Mouse (Mus musculus): ENCODE data around the gene Cyth1. TPM values are rescaled to one million over a fixed set of nuclear protein-coding genes. Genes with fewer than 3 reads are reported as not detected.

Cyth1 gene
- polyA plus RNA-seq, 1 experiment from 2014 or later, result 34.6 TPM

- Histone ChIP-seq H3K36me3 (no peaks in the 10 kb centered on the region), H3K27me3 (no peaks in the 10 kb centered on the region), H3K4me3 (no peak overlapping the region), H3K27ac (replicated peaks) (no peak overlapping the region), H3K4me2 (replicated peaks) (no peak overlapping the region), H3K9ac (replicated peaks) (no peak overlapping the region), H3K9me3 (no peaks in the 10 kb centered on the region), H3K4me1 (peaks cover 20% of the 10 kb centered on the region)
- ATAC-seq (replicated peaks), result no peak
- 81% methylated on average over 5 of the region's 5 CpGs for WGBS
Measured at GRCm38 (mm10) chr11:118215928-118216458, 32.4 kb downstream of the Cyth1 start.

DNA sequence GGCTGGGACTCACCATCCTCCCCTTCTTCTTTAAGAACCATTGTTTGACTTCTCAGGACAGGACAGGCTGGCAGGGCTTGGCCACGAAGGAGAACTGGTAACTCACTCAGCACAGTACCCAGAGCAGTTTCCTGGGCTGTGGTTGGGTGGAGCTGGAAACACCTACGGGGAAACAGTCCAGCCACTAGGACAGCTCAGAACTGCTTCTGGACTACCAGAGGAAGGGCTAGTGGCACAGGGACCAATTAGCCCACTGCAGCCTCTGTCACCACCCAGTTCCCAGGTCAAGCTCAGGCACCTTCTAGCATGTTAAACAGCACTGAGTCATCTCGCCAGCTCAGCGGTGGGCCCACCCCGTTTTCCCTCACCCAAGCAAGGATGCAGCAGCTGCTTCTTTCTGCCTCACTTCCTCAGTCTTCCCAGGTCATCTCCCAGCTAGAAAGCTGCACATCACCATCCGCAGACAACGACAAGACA lies 35.7 kb downstream of the Cyth1 start:
- Histone ChIP-seq H3K27me3 (no peaks in the 10 kb centered on the region), H3K27ac (replicated peaks) (peak overlapping the region; percentile 71; the same call in 1 of the 2 replicates), H3K4me2 (replicated peaks) (no peak overlapping the region), H3K4me3 (no peak overlapping the region), H3K36me3 (no peaks in the 10 kb centered on the region), H3K9me3 (no peaks in the 10 kb centered on the region), H3K4me1 (peaks cover 50% of the 10 kb centered on the region), H3K9ac (replicated peaks) (no peak overlapping the region)
- 72% methylated on average over 7 of the region's 7 CpGs for WGBS
- ATAC-seq (replicated peaks), result no peak

DNA sequence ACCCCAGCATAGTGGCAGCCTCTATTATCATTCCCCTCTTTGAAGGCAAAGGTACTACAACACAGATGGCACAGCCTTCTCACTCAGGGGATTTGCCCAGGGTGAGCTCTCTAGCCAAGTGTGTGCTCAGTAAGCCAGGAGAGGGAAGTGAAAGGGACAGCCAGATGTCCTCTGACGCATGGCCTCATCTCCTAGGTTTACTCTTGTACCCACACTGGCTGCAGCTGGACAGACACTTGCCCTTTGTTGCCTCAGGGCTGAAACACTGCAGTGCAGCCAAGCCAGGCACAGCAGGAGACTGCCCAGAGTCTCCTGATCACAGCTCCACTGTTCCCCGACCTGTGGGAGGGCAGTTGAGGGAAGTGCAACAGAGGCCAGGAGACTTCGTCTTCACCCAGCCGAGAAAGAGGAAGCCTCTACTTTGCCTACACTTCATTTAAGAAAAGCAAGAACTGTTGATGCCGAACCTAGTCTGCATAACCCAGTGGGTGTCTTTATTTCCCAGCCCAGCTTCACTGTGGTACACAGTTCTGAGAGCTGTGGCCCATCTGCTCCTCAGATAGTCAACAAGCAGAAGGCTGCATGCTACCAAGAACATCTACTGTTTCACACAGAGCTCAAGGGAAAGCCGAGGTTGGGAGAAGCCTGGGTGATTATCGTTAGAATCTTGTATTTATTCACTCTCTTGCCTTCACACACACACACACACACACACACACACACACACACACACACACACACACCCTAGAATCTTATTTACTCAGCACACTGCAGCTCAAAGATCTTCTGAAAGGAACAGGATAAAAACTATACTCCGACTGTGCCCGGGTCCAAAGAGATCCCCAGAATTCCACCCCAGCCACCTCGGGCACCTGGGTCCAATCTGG lies 36.4 kb downstream of the Cyth1 start:
- no peaks in the 10 kb centered on the region for H3K36me3 ChIP-seq
- peak; percentile 41; the same call in 1 of the 2 replicates for ATAC-seq (replicated peaks)
- H3K27me3 ChIP-seq, result no peaks in the 10 kb centered on the region
- no peaks in the 10 kb centered on the region for H3K9me3 ChIP-seq
- peak overlapping the region; percentile 71 for H3K27ac ChIP-seq (replicated peaks)
- no peak overlapping the region for H3K4me3 ChIP-seq
- H3K4me1 ChIP-seq, result peaks cover 50% of the 10 kb centered on the region
- 42% methylated on average over 10 of the region's 10 CpGs for WGBS
- no peak overlapping the region for H3K9ac ChIP-seq (replicated peaks)
- no peak overlapping the region for H3K4me2 ChIP-seq (replicated peaks)

GRCm38 (mm10) chr11:118210962-118211361 lies 37.4 kb downstream of the Cyth1 start:
- H3K36me3 ChIP-seq, result no peaks in the 10 kb centered on the region
- H3K4me2 ChIP-seq (replicated peaks), result no peak overlapping the region
- no peak for ATAC-seq (replicated peaks)
- peak overlapping the region; percentile 71 for H3K27ac ChIP-seq (replicated peaks)
- peaks cover 50% of the 10 kb centered on the region for H3K4me1 ChIP-seq
- no peak overlapping the region for H3K4me3 ChIP-seq
- H3K9ac ChIP-seq (replicated peaks), result no peak overlapping the region
- H3K27me3 ChIP-seq, result no peaks in the 10 kb centered on the region
- 88% methylated on average over 5 of the region's 5 CpGs for WGBS
- no peaks in the 10 kb centered on the region for H3K9me3 ChIP-seq

DNA sequence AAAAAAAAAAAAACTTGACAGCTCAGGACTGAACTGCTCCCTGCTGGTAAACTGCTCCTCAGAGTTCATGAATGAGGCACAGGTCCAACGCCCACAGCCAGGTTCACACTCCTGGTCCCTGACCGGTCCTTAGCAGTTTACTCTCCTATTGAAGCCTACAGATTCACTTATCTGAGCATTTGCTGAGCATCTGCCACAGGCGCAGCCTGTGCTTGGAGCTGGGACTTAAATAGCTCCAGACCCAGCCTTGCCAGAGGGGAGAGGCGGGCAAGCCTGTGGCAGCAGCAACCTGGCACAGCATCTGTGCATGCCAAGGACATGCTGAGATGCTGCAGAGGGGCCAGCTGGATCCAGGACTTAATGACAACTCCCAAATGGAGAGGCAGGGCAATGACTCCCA lies 38.3 kb downstream of the Cyth1 start:
- no peak overlapping the region for H3K9ac ChIP-seq (replicated peaks)
- H3K27me3 ChIP-seq, result no peaks in the 10 kb centered on the region
- no peak for ATAC-seq (replicated peaks)
- H3K9me3 ChIP-seq, result no peaks in the 10 kb centered on the region
- no peaks in the 10 kb centered on the region for H3K36me3 ChIP-seq
- H3K4me1 ChIP-seq, result peaks cover 50% of the 10 kb centered on the region
- H3K27ac ChIP-seq (replicated peaks), result peak overlapping the region; percentile 71
- no peak overlapping the region for H3K4me3 ChIP-seq
- 55% methylated on average over 4 of the region's 4 CpGs for WGBS
- H3K4me2 ChIP-seq (replicated peaks), result no peak overlapping the region

DNA sequence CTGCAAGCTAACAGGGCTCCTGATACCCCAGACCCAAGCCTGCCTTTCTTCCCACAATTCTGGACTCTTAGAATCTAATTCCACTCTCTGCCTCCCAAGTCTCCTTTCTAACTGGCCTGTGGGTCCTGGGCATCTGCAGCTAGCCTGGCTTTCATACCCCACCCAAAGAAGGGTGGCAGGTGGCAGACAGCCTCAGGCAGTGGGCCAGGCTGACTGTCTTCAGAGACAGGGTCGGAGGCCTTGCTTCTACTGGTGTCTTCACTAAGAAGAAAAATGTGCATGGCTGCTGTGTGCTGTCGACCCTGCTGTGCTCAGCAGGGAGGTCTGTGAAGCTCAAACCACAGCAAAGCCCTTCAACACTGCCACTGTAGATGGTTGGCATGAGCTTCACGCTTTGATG lies 39.0 kb downstream of the Cyth1 start:
- H3K9me3 ChIP-seq, result no peaks in the 10 kb centered on the region
- H3K27ac ChIP-seq (replicated peaks), result peak overlapping the region; percentile 71
- H3K4me3 ChIP-seq, result no peak overlapping the region
- no peaks in the 10 kb centered on the region for H3K27me3 ChIP-seq
- ATAC-seq (replicated peaks), result no peak
- no peaks in the 10 kb centered on the region for H3K36me3 ChIP-seq
- peak overlapping the region; percentile 8; the same call in 1 of the 2 replicates for H3K9ac ChIP-seq (replicated peaks)
- peaks cover 50% of the 10 kb centered on the region for H3K4me1 ChIP-seq
- 58% methylated on average over 3 of the region's 3 CpGs for WGBS
- H3K4me2 ChIP-seq (replicated peaks), result no peak overlapping the region

GRCm38 (mm10) chr11:118208672-118209272 lies 39.6 kb downstream of the Cyth1 start:
- H3K9ac ChIP-seq (replicated peaks), result no peak overlapping the region
- no peaks in the 10 kb centered on the region for H3K9me3 ChIP-seq
- H3K36me3 ChIP-seq, result no peaks in the 10 kb centered on the region
- ATAC-seq (replicated peaks), result no peak
- H3K27me3 ChIP-seq, result no peaks in the 10 kb centered on the region
- H3K4me1 ChIP-seq, result peaks cover 50% of the 10 kb centered on the region
- H3K27ac ChIP-seq (replicated peaks), result peak overlapping the region; percentile 40; the same call in 1 of the 2 replicates
- H3K4me3 ChIP-seq, result no peak overlapping the region
- WGBS, result 27% methylated on average over 8 of the region's 8 CpGs
- no peak overlapping the region for H3K4me2 ChIP-seq (replicated peaks)

DNA sequence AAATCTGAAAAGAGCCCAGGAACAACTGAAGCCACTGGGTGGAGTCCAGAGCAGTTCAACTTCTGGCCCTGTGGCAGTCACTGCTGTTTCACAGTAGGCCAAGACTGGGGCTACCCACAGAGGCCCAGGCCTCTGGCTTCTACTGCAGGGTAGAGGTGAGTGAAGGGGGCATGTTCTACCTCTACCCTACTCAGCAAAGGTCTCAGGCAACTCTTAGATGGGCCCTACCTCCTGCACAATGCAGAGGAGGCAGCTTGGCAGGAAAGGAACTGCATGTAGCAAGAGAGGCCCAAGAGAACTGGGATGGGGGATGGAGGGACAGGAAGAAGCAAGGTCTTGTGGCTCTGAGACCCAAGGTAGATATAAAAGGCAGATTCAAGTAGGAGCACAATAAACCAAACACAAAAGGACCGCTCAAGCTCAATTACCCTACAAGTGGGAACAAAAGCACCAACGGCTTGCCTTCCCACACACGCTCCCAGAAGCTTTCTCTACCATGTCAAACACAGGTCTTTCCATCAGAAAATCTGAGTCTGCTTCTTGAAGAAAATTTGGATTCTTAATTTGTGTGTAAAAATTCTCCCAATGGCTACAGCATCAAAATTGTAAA lies 40.9 kb downstream of the Cyth1 start:
- no peak overlapping the region for H3K4me2 ChIP-seq (replicated peaks)
- H3K36me3 ChIP-seq, result no peaks in the 10 kb centered on the region
- H3K27me3 ChIP-seq, result no peaks in the 10 kb centered on the region
- H3K9ac ChIP-seq (replicated peaks), result no peak overlapping the region
- ATAC-seq (replicated peaks), result no peak
- no peaks in the 10 kb centered on the region for H3K9me3 ChIP-seq
- WGBS, result 30% methylated on average over 3 of the region's 3 CpGs
- H3K4me1 ChIP-seq, result peaks cover 55% of the 10 kb centered on the region
- H3K27ac ChIP-seq (replicated peaks), result no peak overlapping the region
- H3K4me3 ChIP-seq, result no peak overlapping the region

- no peaks in the 10 kb centered on the region for H3K27me3 ChIP-seq
- no peak overlapping the region for H3K4me2 ChIP-seq (replicated peaks)
- 87% methylated on average over 3 of the region's 3 CpGs for WGBS
- peaks cover 56% of the 10 kb centered on the region for H3K4me1 ChIP-seq
- H3K9ac ChIP-seq (replicated peaks), result no peak overlapping the region
- no peak overlapping the region for H3K4me3 ChIP-seq
- H3K9me3 ChIP-seq, result no peaks in the 10 kb centered on the region
- no peak for ATAC-seq (replicated peaks)
- H3K27ac ChIP-seq (replicated peaks), result no peak overlapping the region
- H3K36me3 ChIP-seq, result no peaks in the 10 kb centered on the region
Measured at GRCm38 (mm10) chr11:118206267-118206666, 42.1 kb downstream of the Cyth1 start.

GRCm38 (mm10) chr11:118203469-118203868 lies 44.9 kb downstream of the Cyth1 start:
- H3K9ac ChIP-seq (replicated peaks), result no peak overlapping the region; the same call in 1 of the 2 replicates
- no peak for ATAC-seq (replicated peaks)
- no peaks in the 10 kb centered on the region for H3K36me3 ChIP-seq
- H3K27me3 ChIP-seq, result no peaks in the 10 kb centered on the region
- H3K4me3 ChIP-seq, result no peak overlapping the region
- H3K4me2 ChIP-seq (replicated peaks), result no peak overlapping the region
- peaks cover 57% of the 10 kb centered on the region for H3K4me1 ChIP-seq
- H3K9me3 ChIP-seq, result no peaks in the 10 kb centered on the region
- WGBS, result 84% methylated on average over 6 of the region's 6 CpGs
- peak overlapping the region; percentile 96 for H3K27ac ChIP-seq (replicated peaks)

- H3K36me3 ChIP-seq, result no peaks in the 10 kb centered on the region
- peak; percentile 90 for ATAC-seq (replicated peaks)
- no peaks in the 10 kb centered on the region for H3K27me3 ChIP-seq
- H3K9me3 ChIP-seq, result no peaks in the 10 kb centered on the region
- peak overlapping the region; percentile 72 for H3K9ac ChIP-seq (replicated peaks)
- WGBS, result 4% methylated on average over 19 of the region's 19 CpGs
- H3K27ac ChIP-seq (replicated peaks), result peak overlapping the region; percentile 96
- peak overlapping the region; percentile 48 for H3K4me3 ChIP-seq
- H3K4me2 ChIP-seq (replicated peaks), result peak overlapping the region; percentile 58
- H3K4me1 ChIP-seq, result peaks cover 60% of the 10 kb centered on the region
Measured at GRCm38 (mm10) chr11:118202410-118203233, 45.8 kb downstream of the Cyth1 start.
